In genomic region chr14:47751422-47752205, GRCm38 (mm10) we compare ENCODE assay signal across 9 mouse cellular contexts.
DNase-seq lines count a peak whose midpoint lies in the region; ATAC-seq lines count a peak whose summit lies in the region.
"Had no signal": no experiment of that assay in that cellular context is flagged by ENCODE, and none has a peak within 500 bp of the region (broad histone marks: within the 10 kb centered on the region; RNA-seq: fewer than 3 reads in every experiment).

No protein-coding gene starts in this region.

- ATAC-seq in kidney, embryonic 16.5 days (ENCODE audit: low FRiP score, low TSS enrichment), result no peak
- ATAC-seq in hindbrain, embryonic 14.5 days (ENCODE audit: low FRiP score), result no peak

- no peak overlapping the region for H3K9ac ChIP-seq in kidney, embryonic 16.5 days (replicated peaks; ENCODE audit: low read length)
- no peak overlapping the region for H3K9ac ChIP-seq in hindbrain, embryonic 14.5 days
- H3K9ac ChIP-seq: embryonic facial prominence, embryonic 12.5 days had no signal

- intact Hi-C loops in left cerebral cortex, postnatal 14 days (cut with DNase I), result loop anchor here (5.0 to 10.0 kb wide), 2 partner anchors 606 to 743 kb away; no protein-coding TSS in a partner anchor

- H3K9me3 ChIP-seq in kidney, embryonic 16.5 days (ENCODE audit: low read length), result no peaks in the 10 kb centered on the region
- no peaks in the 10 kb centered on the region for H3K9me3 ChIP-seq in hindbrain, embryonic 14.5 days (ENCODE audit: control insufficient read depth, low read length)
- H3K9me3 ChIP-seq: embryonic facial prominence, embryonic 12.5 days had no signal

- DNase-seq in kidney, adult 18-20 months, result peak; percentile 67
- DNase-seq in brain, embryonic 18.5 days (ENCODE audit: low read depth, low spot score), result peak; percentile 71
- peak; percentile 80 for DNase-seq in fibroblast of lung, adult 2 months (ENCODE audit: low read depth)
- peak; percentile 87 for DNase-seq in hindbrain, embryonic 14.5 days (ENCODE audit: low spot score)
- peak; percentile 81 to 85 for DNase-seq in left cerebral cortex, postnatal 14 days (ENCODE audit: low spot score in 2 of 2)
- DNase-seq in naive thymus-derived CD4-positive, alpha-beta T cell, adult 2 months (ENCODE audit: low read depth), result peak; percentile 31
- DNase-seq in thymus, postnatal 4 days, result peak; percentile 62

- no peaks in the 10 kb centered on the region; the same call in 1 of the 2 replicates for H3K4me1 ChIP-seq in kidney, embryonic 16.5 days (ENCODE audit: insufficient read depth, low read length)
- no peaks in the 10 kb centered on the region for H3K4me1 ChIP-seq in hindbrain, embryonic 14.5 days (replicated peaks; ENCODE audit: control insufficient read depth, insufficient read depth, low read length)
- H3K4me1 ChIP-seq: embryonic facial prominence, embryonic 12.5 days had no signal

- H3K27ac ChIP-seq in kidney, embryonic 16.5 days (ENCODE audit: low read length), result no peak overlapping the region
- H3K27ac ChIP-seq in hindbrain, embryonic 14.5 days, result no peak overlapping the region
- H3K27ac ChIP-seq: embryonic facial prominence, embryonic 12.5 days had no signal

- no peak overlapping the region for H3K4me3 ChIP-seq in kidney, embryonic 16.5 days (ENCODE audit: low read length)
- H3K4me3 ChIP-seq in hindbrain, embryonic 14.5 days (replicated peaks; ENCODE audit: low read length), result no peak overlapping the region
- H3K4me3 ChIP-seq: embryonic facial prominence, embryonic 12.5 days had no signal

- WGBS in kidney, embryonic 16.5 days, result 47% methylated on average over 8 of the region's 8 CpGs
- 44% methylated on average over 8 of the region's 8 CpGs for WGBS in hindbrain, embryonic 14.5 days

- no peak overlapping the region for H3K4me2 ChIP-seq in kidney, embryonic 16.5 days (replicated peaks; ENCODE audit: low read depth, low read length)
- H3K4me2 ChIP-seq in hindbrain, embryonic 14.5 days (replicated peaks), result no peak overlapping the region
- H3K4me2 ChIP-seq: embryonic facial prominence, embryonic 12.5 days had no signal

- no peaks in the 10 kb centered on the region for H3K36me3 ChIP-seq in kidney, embryonic 16.5 days (ENCODE audit: insufficient read depth, low read length)
- no peaks in the 10 kb centered on the region for H3K36me3 ChIP-seq in hindbrain, embryonic 14.5 days (replicated peaks; ENCODE audit: control insufficient read depth, insufficient read depth)

- H3K27me3 ChIP-seq in kidney, embryonic 16.5 days (ENCODE audit: insufficient read depth, low read length), result no peaks in the 10 kb centered on the region
- H3K27me3 ChIP-seq in hindbrain, embryonic 14.5 days (ENCODE audit: control insufficient read depth, insufficient read depth, low read length), result no peaks in the 10 kb centered on the region
- H3K27me3 ChIP-seq: embryonic facial prominence, embryonic 12.5 days had no signal

Comparison
In these comparisons a context has a peak if more than half of its experiments do, and no peak if none do; other contexts are left out.
1. DNase-seq: peak in every context shown above with its lines; median percentile 87 in hindbrain, embryonic 14.5 days; 83 in left cerebral cortex, postnatal 14 days; 80 in fibroblast of lung, adult 2 months; 71 in brain, embryonic 18.5 days; 67 in kidney, adult 18-20 months; 62 in thymus, postnatal 4 days; 31 in naive thymus-derived CD4-positive, alpha-beta T cell, adult 2 months.